Mouse (Mus musculus) liver, embryonic 14.5 days (tissue): ENCODE measurements around the gene Cbfb. TPM values are rescaled to one million over a fixed set of nuclear protein-coding genes. Genes with fewer than 3 reads are reported as not detected.

Experiments used
- ATAC-seq: fragments of 200-750 bp; cut with Nextera tagmentation; 2 replicates; pipeline ENCODE4 v1.8.0; 2017; ENCODE audit warnings: moderate number of reproducible peaks, mild to moderate bottlenecking, moderate library complexity; ENCODE audit not compliant: insufficient read depth
- DNase-seq, 3 experiments: peaks; one replicate each; pipeline ENCODE4 v3.0.0-alpha.2; 2012 to 2013; ENCODE audit warnings: low read depth in 3 of 3, low spot score in 3 of 3
- H3K27ac ChIP-seq: fragments of 300-500 bp; sonication (generic); 2 replicates; pipeline ENCODE4 v1.5.1; 2014; ENCODE audit warnings: moderate library complexity, mild to moderate bottlenecking, control low read depth, inconsistent platforms
- H3K27me3 ChIP-seq: fragments of 300-500 bp; sonication (generic); 2 replicates; pipeline ENCODE4 v1.6.1; 2014; ENCODE audit warnings: mild to moderate bottlenecking, low read length, moderate library complexity; ENCODE audit not compliant: control insufficient read depth, insufficient read depth
- H3K36me3 ChIP-seq: fragments of 300-500 bp; sonication (generic); replicated peaks from 2 replicates; pipeline ENCODE4 v1.6.1; 2014; ENCODE audit warnings: low read depth; ENCODE audit not compliant: control insufficient read depth, insufficient read depth
- H3K4me1 ChIP-seq, 2 experiments: fragments of 200-500 bp in 1 of 2; fragments of 300-500 bp in 1 of 2; sonication (generic) in 1 of 2; replicated peaks; 2 replicates each; pipeline ENCODE4 v1.6.1; 2012 to 2014; ENCODE audit warnings: antibody characterized with exemption in 1 of 2, inconsistent platforms in 1 of 2, low read length in 1 of 2; ENCODE audit not compliant: control insufficient read depth in 2 of 2, insufficient read depth in 2 of 2
- H3K4me2 ChIP-seq: fragments of 300-500 bp; sonication (generic); 2 replicates; pipeline ENCODE4 v1.6.1; 2014; ENCODE audit warnings: low read depth, mild to moderate bottlenecking, control low read depth, moderate library complexity
- H3K4me3 ChIP-seq, 2 experiments: fragments of 200-500 bp in 1 of 2; fragments of 300-500 bp in 1 of 2; sonication (generic) in 1 of 2; 2 replicates each; pipeline ENCODE4 v1.5.1; 2012 to 2014; ENCODE audit warnings: low read depth in 2 of 2, low read length in 2 of 2, mild to moderate bottlenecking in 2 of 2, control low read depth in 1 of 2, inconsistent platforms in 1 of 2, moderate library complexity in 1 of 2; ENCODE audit not compliant: insufficient read depth in 1 of 2
- H3K9ac ChIP-seq: fragments of 300-500 bp; sonication (generic); replicated peaks from 2 replicates; pipeline ENCODE4 v1.6.1; 2014; ENCODE audit warnings: mild to moderate bottlenecking, control low read depth, moderate library complexity
- H3K9me3 ChIP-seq: fragments of 300-500 bp; sonication (generic); 2 replicates; pipeline ENCODE4 v1.6.1; 2016; ENCODE audit warnings: low read length, mixed read lengths; ENCODE audit not compliant: control insufficient read depth
- CTCF ChIP-seq: IDR thresholded peaks from 2 replicates; pipeline ENCODE4 v1.5.1; 2016; ENCODE audit warnings: antibody characterized with exemption, low read depth, control low read depth
- EP300 ChIP-seq: IDR thresholded peaks from 2 replicates; pipeline ENCODE4 v1.6.1; 2016; ENCODE audit warnings: antibody characterized with exemption, low read depth
- WGBS: fragments of 180-500 bp; shearing (Covaris S2); extraction: QIAGEN DNeasy Blood & Tissue Kit; methylation state at CpG from one replicate; pipeline ENCODE4 v1.1.7; 2014; ENCODE audit not compliant: insufficient replicate concordance; 5-methylcytosine and 5-hydroxymethylcytosine counted together
- polyA plus RNA-seq, 2 experiments: library from polyadenylated mRNA; depleted of rRNA in 1 of 2; stranded (reverse) in 1 of 2; unstranded in 1 of 2; fragments of >200 nt; fragmentation: Nextera tagmentation in 1 of 2; extraction: Ambion mirVana in 1 of 2; gene quantifications; 2 replicates each; pipeline versions ENCODE4 v1.2.1 to v1.2.3; 2012 to 2014

Cbfb gene
- polyA plus RNA-seq, 2 experiments: 5.8 to 7.5 TPM

DNA sequence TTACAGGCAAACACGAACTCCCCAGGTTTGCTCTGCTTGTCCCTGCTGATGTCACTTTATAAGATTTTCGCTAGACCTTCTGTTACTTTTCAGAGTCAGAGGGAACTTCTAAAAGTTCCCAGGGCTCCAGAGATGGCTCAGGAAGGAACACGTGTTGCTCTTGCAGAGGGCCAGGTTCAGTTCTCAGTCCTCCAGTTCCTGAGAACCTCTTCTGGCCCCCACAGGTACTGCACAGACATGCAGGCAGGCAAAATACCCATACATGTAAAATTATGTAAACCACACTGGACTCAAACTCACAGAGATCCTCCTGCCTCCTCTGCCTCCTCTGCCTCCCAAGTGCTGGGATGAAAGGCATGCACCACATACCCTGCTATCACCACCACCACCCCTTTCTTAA, 12.4 kb upstream of the Cbfb start:
- Histone ChIP-seq H3K9me3 (no peaks in the 10 kb centered on the region), H3K4me1 (no peaks in the 10 kb centered on the region), H3K9ac (no peak overlapping the region), H3K4me2 (no peak overlapping the region), H3K4me3 (no peak overlapping the region), H3K36me3 (no peaks in the 10 kb centered on the region), H3K27me3 (no peaks in the 10 kb centered on the region), H3K27ac (no peak overlapping the region)
- TF ChIP-seq CTCF (no peak), EP300 (no peak)
- 52% methylated on average over 3 of the region's 3 CpGs for WGBS
- no peak for ATAC-seq
- DNase-seq: no peak

DNA sequence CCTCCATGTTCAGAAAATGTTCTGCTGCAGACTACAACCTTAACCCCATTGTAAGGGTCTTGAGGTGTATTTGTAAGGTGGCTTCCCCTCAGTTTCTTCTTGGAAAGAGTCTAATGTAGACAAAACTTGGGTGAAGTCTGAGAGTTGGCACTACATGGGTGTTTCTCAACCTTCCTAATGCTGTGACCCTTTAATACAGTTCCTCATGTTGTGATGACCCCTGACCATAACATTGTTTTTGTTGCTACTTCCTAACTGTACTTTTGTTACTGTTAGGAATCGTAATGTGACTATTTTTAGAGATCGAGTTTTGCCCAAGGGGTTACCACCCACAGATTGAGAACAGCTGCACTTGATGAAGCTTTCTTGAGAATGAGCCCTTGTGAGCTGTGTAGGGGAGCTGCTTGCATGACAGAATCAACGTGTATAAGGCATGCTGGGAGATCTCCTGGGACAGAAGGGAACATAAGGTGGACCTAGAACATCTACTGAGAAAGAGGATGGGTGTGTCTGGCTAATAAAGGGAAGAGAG, 9.3 kb upstream of the Cbfb start:
- DNase-seq (no peak), ATAC-seq (no peak)
- Histone ChIP-seq H3K4me3 (no peak overlapping the region), H3K4me1 (0 out of 4 replicates have a peak, but pooled peaks cover 0 to 2% of the 10 kb centered on the region in 2 experiments), H3K27ac (no peak overlapping the region), H3K4me2 (no peak overlapping the region), H3K27me3 (no peaks in the 10 kb centered on the region), H3K9ac (no peak overlapping the region), H3K9me3 (no peaks in the 10 kb centered on the region), H3K36me3 (no peaks in the 10 kb centered on the region)
- TF ChIP-seq CTCF: no peak
- no peak for TF ChIP-seq EP300
- WGBS: 42% methylated on average over 3 of the region's 3 CpGs

DNA sequence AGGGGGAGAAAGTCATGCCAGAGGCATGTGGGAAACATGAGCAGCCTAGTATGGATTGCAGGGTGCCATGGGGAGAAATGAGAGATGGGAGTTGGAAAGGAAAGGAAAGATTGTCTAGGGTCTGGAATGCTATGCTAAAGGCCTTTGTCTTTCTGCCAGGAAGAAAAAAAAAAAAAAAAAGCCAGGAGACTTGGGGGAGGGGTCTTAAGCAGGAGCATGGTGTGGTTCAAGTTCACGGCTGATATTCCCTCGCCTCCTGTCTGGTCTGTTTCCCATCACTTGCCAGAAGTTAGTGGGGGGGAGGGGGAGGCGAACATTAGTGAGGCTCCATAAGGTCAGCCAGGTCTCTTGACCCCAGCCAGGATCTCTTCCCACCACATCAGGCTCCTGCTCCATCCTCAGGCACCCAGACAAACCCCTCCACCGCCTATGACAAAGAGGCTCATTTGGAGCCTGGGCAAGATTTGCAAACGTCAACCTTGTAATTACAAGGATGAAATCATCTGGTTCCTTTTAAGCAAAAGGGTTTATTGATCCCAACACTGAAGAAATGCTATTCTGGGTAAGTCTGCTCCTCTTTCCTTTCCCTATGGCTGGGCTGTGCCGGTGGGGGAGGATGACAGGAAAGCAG, 6.1 kb upstream of the Cbfb start:
- H3K4me3 ChIP-seq: no peak overlapping the region
- H3K36me3 ChIP-seq: no peaks in the 10 kb centered on the region
- no peak for TF ChIP-seq EP300
- no peak for TF ChIP-seq CTCF
- no peak overlapping the region for H3K9ac ChIP-seq
- H3K27me3 ChIP-seq: peaks cover 1% of the 10 kb centered on the region; the same call in 1 of the 2 replicates
- no peak overlapping the region for H3K27ac ChIP-seq
- DNase-seq (no peak), ATAC-seq (no peak)
- 0 out of 4 replicates have a peak, but pooled peaks cover 0 to 2% of the 10 kb centered on the region in 2 experiments for H3K4me1 ChIP-seq
- no peaks in the 10 kb centered on the region for H3K9me3 ChIP-seq
- WGBS: 45% methylated on average over 6 of the region's 6 CpGs
- no peak overlapping the region for H3K4me2 ChIP-seq

DNA sequence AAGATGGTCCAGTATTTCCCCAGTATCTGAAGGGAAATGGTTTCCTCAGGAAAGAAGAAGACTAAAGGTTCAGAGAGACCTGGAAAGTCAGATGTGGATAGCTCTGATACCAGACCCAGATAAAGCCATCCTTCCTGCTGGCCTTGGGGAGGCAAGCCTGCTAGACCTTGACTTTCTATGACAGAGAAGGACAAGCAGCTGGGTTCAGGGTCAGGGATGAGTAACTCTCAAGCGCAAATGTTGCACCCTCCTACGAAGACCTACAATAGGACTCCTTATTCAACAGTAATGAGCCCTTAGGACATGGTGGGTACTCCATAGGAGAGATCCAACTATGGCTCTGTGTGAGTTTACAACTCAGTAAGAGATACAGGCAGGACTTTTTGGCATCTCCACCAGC, 5.3 kb upstream of the Cbfb start:
- TF ChIP-seq CTCF (no peak), EP300 (no peak)
- H3K4me1 ChIP-seq: 0 out of 4 replicates have a peak, but pooled peaks cover 0 to 2% of the 10 kb centered on the region in 2 experiments
- DNase-seq: no peak
- peaks cover 9% of the 10 kb centered on the region for H3K27me3 ChIP-seq
- H3K9ac ChIP-seq: no peak overlapping the region
- H3K4me2 ChIP-seq: no peak overlapping the region
- no peak overlapping the region for H3K4me3 ChIP-seq
- WGBS: 87% methylated on average over 2 of the region's 2 CpGs
- no peaks in the 10 kb centered on the region for H3K9me3 ChIP-seq
- H3K27ac ChIP-seq: no peak overlapping the region
- ATAC-seq: no peak
- no peaks in the 10 kb centered on the region for H3K36me3 ChIP-seq

DNA sequence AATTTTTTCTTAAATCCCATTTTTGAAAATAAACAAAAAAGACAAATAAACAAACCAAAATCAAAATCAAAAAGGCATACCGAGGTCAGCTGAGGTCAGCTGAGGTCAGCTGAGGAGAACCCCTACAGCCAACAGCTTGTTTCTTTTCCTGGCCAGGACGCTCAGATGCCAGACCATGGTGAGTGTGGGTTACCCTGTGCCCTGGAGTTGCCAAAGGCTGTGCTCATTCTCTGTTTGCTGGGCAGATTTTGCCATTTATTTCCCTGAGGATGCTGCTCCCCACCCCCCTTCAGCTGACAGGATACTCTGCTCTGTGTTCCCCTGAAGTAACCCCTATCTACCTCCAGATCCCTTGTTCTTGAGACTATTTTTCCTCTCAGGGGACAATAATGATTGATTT, 3.4 kb upstream of the Cbfb start:
- TF ChIP-seq EP300 (no peak), CTCF (no peak)
- DNase-seq: no peak
- Histone ChIP-seq H3K9me3 (no peaks in the 10 kb centered on the region), H3K27me3 (peaks cover 28% of the 10 kb centered on the region), H3K4me3 (no peak overlapping the region), H3K27ac (no peak overlapping the region), H3K4me1 (0 out of 4 replicates have a peak, but pooled peaks cover 0 to 2% of the 10 kb centered on the region in 2 experiments), H3K36me3 (no peaks in the 10 kb centered on the region), H3K4me2 (no peak overlapping the region), H3K9ac (no peak overlapping the region)
- no peak for ATAC-seq
- 64% methylated on average over 2 of the region's 2 CpGs for WGBS
